Mouse (Mus musculus): ENCODE results near the gene Prmt3. TPM values are rescaled to one million over a fixed set of nuclear protein-coding genes. Genes with fewer than 3 reads are reported as not detected.

Prmt3 gene
- polyA plus RNA-seq (2012; rRNA removed), result 7.2 and 23.9 TPM in 2 replicates

DNA sequence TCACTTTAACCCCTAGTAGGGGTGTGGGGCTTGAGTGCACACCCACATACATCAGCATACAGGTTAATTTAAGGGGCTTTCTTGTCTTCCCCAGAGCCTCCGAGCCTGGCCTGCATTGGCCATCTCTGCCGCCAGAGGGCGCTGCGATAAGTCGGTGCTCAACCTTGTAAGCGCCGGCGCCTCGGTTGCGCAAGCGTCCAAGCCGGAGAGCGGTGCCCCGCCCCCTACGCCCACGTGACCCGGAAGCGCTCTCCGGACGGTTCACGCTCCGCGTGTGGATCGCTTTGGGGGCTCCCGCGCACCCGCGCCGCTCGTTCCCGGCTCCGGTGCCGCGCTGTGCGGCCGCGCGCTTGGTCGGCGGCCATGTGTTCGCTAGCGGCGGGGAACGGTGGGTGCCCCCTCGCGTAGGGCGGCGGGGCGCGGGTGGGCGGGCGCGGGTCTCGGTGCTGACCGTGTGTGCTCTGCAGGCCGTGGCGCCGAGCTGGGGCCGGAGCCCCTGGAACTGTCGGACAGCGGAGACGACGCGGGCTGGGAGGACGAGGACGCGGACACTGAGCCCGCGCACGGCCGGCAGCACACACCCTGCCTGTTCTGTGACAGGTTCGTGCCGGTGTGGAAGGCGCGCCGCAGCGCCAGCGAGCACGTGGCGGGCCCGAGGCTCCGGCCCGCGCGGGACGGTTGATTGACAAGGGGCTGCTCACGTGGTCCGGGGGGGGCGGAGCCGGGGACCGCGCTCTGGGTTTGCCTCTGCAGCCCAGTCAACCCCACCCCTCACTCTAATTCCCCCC is at the start of gene Prmt3:
Prmt3 (plus strand) TSS at position 233 of the 788 bp plus-strand sequence.

DNA sequence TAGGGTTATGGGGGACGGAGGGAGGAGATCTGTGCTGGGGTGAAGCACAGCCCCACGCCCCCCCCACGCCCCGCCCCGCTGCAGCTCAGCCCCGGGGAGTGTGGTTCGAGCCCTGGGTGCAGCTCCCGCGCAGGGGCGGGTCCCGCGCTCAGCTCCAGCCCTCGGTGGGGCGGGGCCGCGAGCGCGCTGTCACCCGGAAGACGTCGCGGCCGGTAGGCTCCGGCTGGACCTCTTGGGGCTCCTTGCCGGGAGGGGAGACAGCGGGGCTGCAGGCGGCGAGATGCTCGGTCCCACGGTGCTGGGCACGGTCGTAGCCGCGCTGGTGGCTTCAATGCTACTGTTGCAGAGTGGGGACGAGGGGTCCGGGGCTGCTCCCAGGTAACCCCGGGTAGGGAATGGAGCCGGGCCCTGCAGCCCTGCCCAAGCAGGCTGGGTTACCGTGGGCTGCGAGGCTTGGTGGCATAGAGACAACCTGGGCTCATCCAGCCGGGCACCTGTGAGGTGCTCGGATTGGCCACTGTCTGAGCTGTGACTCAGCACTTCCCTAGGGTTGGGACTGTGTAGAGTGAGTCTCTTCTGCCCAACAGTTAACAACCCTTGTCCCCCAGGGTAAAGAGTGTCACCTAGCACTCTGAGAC is 19.1 kb upstream of the Prmt3 start, which contains the start of gene Htatip2:
Htatip2 (plus strand) TSS at position 182 of the 638 bp plus-strand sequence.

Other genes with a start within 250 kb of the Prmt3 start
- gene Dbx1, start 141.5 kb upstream of the Prmt3 start, polyA plus RNA-seq (2012; rRNA removed), result not detected in 2 replicates
- gene Htatip2, start 19.2 kb upstream of the Prmt3 start, polyA plus RNA-seq (2012; rRNA removed), result 9.0 and 12.9 TPM in 2 replicates
- gene Slc6a5, start 131.8 kb downstream of the Prmt3 start, polyA plus RNA-seq (2012; rRNA removed), result not detected in 2 replicates
- gene Nell1, start 196.5 kb downstream of the Prmt3 start, polyA plus RNA-seq (2012; rRNA removed), result 0.15 and 0.17 TPM in 2 replicates

Data from stomach, adult 2 months (tissue).